Comparison of ENCODE assay signal across 8 mouse cellular contexts in genomic region chr7:58843767-58844445, GRCm38 (mm10).
A peak's percentile ranks its signal among the peaks of the same experiment; 100 is the strongest.
DNase-seq lines count a peak whose midpoint lies in the region; ATAC-seq lines count a peak whose summit lies in the region.

No protein-coding gene starts in this region.

- H3K4me3 ChIP-seq in embryonic facial prominence, embryonic 15.5 days (replicated peaks) = no peak overlapping the region; the same call in 1 of the 2 replicates

- H3K27me3 ChIP-seq in embryonic facial prominence, embryonic 15.5 days = no peaks in the 10 kb centered on the region

- no peaks in the 10 kb centered on the region for H3K9me3 ChIP-seq in embryonic facial prominence, embryonic 15.5 days (replicated peaks)

- no peaks in the 10 kb centered on the region for H3K36me3 ChIP-seq in embryonic facial prominence, embryonic 15.5 days

- H3K9ac ChIP-seq in embryonic facial prominence, embryonic 15.5 days = no peak overlapping the region

- H3K27ac ChIP-seq in embryonic facial prominence, embryonic 15.5 days (replicated peaks) = peak overlapping the region; percentile 56

- 1% methylated on average over 9 of the region's 9 CpGs for WGBS in embryonic facial prominence, embryonic 15.5 days

- peaks cover 26% of the 10 kb centered on the region for H3K4me1 ChIP-seq in embryonic facial prominence, embryonic 15.5 days

- ATAC-seq in embryonic facial prominence, embryonic 15.5 days (ENCODE audit: insufficient number of reproducible peaks, low FRiP score, low TSS enrichment, low read depth) = peak; percentile 84
- ATAC-seq in megakaryocyte, adult 5-6 weeks (ENCODE audit: poor library complexity, severe bottlenecking) = peak; percentile 95

- intact Hi-C loops in left cerebral cortex, postnatal 25 days (cut with DNase I) = loop anchor here (2.0 to 10.0 kb wide), 5 partner anchors 71 to 449 kb away; partner anchors contain the start of gene Ube3a

- peak overlapping the region; percentile 37 for H3K4me2 ChIP-seq in embryonic facial prominence, embryonic 15.5 days (replicated peaks)

- DNase-seq in brain, embryonic 18.5 days (ENCODE audit: low read depth, low spot score) = peak; percentile 90
- DNase-seq in heart, adult 8-10 months (ENCODE audit: low spot score) = peak; percentile 81
- peak; percentile 47 for DNase-seq in kidney, adult 18-20 months
- DNase-seq in left cerebral cortex, postnatal 25 days (ENCODE audit: low spot score in 2 of 2) = peak; percentile 89 to 99
- DNase-seq in right cerebral cortex, adult 18-20 months = peak; percentile 95
- DNase-seq in spleen, postnatal 14 days (ENCODE audit: low spot score in 2 of 2) = no peak

Comparison
In these comparisons a context has a peak if more than half of its experiments do, and no peak if none do; other contexts are left out.
1. DNase-seq: peak in brain, embryonic 18.5 days (single experiment), heart, adult 8-10 months (single experiment), kidney, adult 18-20 months (single experiment), left cerebral cortex, postnatal 25 days (2 of 2) and right cerebral cortex, adult 18-20 months (single experiment); none in spleen, postnatal 14 days (0 of 2).